Mouse (Mus musculus): ENCODE data around the gene Hoxc4.
A peak's percentile ranks its signal among the peaks of the same experiment; 100 is the strongest.

The Hoxc4 gene

GRCm38 (mm10) chr15:102990461-102991397, 28.0 kb upstream of the Hoxc4 start, which contains the start of gene Hoxc8:
Gene Hoxc8 (plus strand): TSS chr15:102990607.
- DNase-seq (ENCODE audit: extremely low spot score, low spot score): peak; percentile 80

- DNase-seq (ENCODE audit: extremely low spot score, low spot score): no peak
These were observed 27.0 kb upstream of the Hoxc4 start for GRCm38 (mm10) chr15:102991782-102992181.

- no peak for DNase-seq (ENCODE audit: extremely low spot score, low spot score)
These were observed 26.5 kb upstream of the Hoxc4 start for GRCm38 (mm10) chr15:102992206-102992605.

- DNase-seq (ENCODE audit: extremely low spot score, low spot score): no peak
These were observed 25.9 kb upstream of the Hoxc4 start for GRCm38 (mm10) chr15:102992863-102993262.

- DNase-seq (ENCODE audit: extremely low spot score, low spot score): no peak
These were observed 22.2 kb upstream of the Hoxc4 start for GRCm38 (mm10) chr15:102996548-102996947.

- peak; percentile 64 for DNase-seq (ENCODE audit: extremely low spot score, low spot score)
These were observed 21.3 kb upstream of the Hoxc4 start for GRCm38 (mm10) chr15:102997431-102997830.

GRCm38 (mm10) chr15:102997939-102998355, 20.8 kb upstream of the Hoxc4 start, which contains the start of gene Hoxc6:
Gene Hoxc6 (plus strand): TSS chr15:102998257.
- peak; percentile 81 for DNase-seq (ENCODE audit: extremely low spot score, low spot score)

GRCm38 (mm10) chr15:102998608-102999182, 20.0 kb upstream of the Hoxc4 start:
- peak; percentile 67 for DNase-seq (ENCODE audit: extremely low spot score, low spot score)

GRCm38 (mm10) chr15:102999183-102999831, 19.4 kb upstream of the Hoxc4 start:
- DNase-seq (ENCODE audit: extremely low spot score, low spot score): peak; percentile 88

- no peak for DNase-seq (ENCODE audit: extremely low spot score, low spot score)
These were observed 18.8 kb upstream of the Hoxc4 start for GRCm38 (mm10) chr15:102999955-103000354.

- peak; percentile 77 for DNase-seq (ENCODE audit: extremely low spot score, low spot score)
These were observed 18.2 kb upstream of the Hoxc4 start for GRCm38 (mm10) chr15:103000501-103000901.

- no peak for DNase-seq (ENCODE audit: extremely low spot score, low spot score)
These were observed 17.4 kb upstream of the Hoxc4 start for GRCm38 (mm10) chr15:103001370-103001769.

GRCm38 (mm10) chr15:103002156-103002555, 16.6 kb upstream of the Hoxc4 start:
- no peak for DNase-seq (ENCODE audit: extremely low spot score, low spot score)

GRCm38 (mm10) chr15:103002821-103003448, 15.8 kb upstream of the Hoxc4 start:
- DNase-seq (ENCODE audit: extremely low spot score, low spot score): no peak

GRCm38 (mm10) chr15:103005308-103005707, 13.4 kb upstream of the Hoxc4 start:
- DNase-seq (ENCODE audit: extremely low spot score, low spot score): peak; percentile 77

GRCm38 (mm10) chr15:103005797-103006196, 12.9 kb upstream of the Hoxc4 start:
- DNase-seq (ENCODE audit: extremely low spot score, low spot score): no peak

GRCm38 (mm10) chr15:103006326-103006725, 12.4 kb upstream of the Hoxc4 start:
- no peak for DNase-seq (ENCODE audit: extremely low spot score, low spot score)

GRCm38 (mm10) chr15:103009265-103010111, 9.2 kb upstream of the Hoxc4 start:
- no peak for DNase-seq (ENCODE audit: extremely low spot score, low spot score)

- no peak for DNase-seq (ENCODE audit: extremely low spot score, low spot score)
These were observed 8.5 kb upstream of the Hoxc4 start for GRCm38 (mm10) chr15:103010112-103010846.

Data from neural tube, embryonic 10.5 days (tissue).